Mouse (Mus musculus): Measurements from ENCODE around the gene B3galt4. TPM values are rescaled to one million over a fixed set of nuclear protein-coding genes. Genes with fewer than 3 reads are reported as not detected.

The B3galt4 gene
- total and polyA plus RNA-seq, 3 experiments, result 1.8 to 3.4 (median 1.9) TPM

DNA sequence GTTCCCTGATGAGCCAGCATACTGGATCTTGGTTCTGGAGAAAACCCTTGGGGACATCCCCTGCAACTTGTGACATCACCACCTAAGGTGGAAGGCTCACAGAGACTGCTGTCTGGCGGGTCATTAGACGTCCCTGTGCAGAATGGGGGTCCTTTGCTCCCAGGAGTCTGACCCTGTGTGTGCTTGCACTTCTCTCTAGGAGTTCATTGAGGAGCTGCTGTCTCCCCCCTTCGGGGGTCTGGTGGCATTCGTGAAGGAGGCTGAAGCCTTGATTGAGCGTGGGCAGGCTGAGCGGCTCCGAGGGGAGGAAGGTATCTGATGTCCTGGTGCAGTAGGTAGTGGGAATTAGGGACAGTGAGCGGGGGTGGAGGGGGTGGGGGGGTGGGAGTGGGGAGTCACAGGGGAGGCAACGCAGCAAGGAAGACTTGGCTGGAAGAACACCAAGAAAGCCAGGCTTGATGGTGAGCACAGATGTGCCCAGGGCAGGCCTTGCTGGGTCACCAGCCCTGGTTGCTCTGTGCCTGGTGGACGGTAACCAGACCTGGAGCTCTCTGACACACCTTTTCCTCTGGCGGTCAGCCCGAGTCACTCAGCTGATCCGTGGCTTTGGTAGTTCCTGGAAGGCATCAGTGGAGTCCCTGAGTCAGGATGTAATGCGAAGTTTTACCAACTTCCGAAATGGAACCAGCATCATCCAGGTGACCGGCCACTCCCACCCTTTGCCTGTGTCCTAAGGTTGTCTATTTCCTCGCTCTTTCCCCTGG is 14.0 kb upstream of the B3galt4 start:
- DNase-seq, result no peak
- H3K4me3 ChIP-seq, result no peak overlapping the region
- no peaks in the 10 kb centered on the region for H3K27me3 ChIP-seq (ENCODE audit: control insufficient read depth, insufficient read depth, low read length)
- H3K4me1 ChIP-seq (ENCODE audit: control insufficient read depth, insufficient read depth, low read length), result no peaks in the 10 kb centered on the region
- 0 out of 2 replicates have a peak, but pooled peaks cover 1% of the 10 kb centered on the region for H3K79me2 ChIP-seq (replicated peaks; ENCODE audit: control insufficient read depth, insufficient read depth, low read length)
- H3K36me3 ChIP-seq (ENCODE audit: control insufficient read depth, insufficient read depth, low read length), result no peaks in the 10 kb centered on the region
- H3K27ac ChIP-seq, result no peak overlapping the region
- TF ChIP-seq POLR2A (IDR thresholded peaks at IDR 0.05; ENCODE audit: insufficient read depth, low read depth, low read length) (no peak), CTCF (IDR thresholded peaks at IDR 0.05) (no peak), EP300 (IDR thresholded peaks at IDR 0.05; ENCODE audit: insufficient read depth, low read depth, low read length) (no peak)
- H3K9ac ChIP-seq (ENCODE audit: low read depth, low read length), result no peak overlapping the region
- WGBS, result 85% methylated on average over 17 of the region's 17 CpGs
- intact Hi-C loops (cut with DNase I), result loop anchor here (1.0 kb wide), 1 partner anchor 1337 kb away; no protein-coding TSS in a partner anchor

- no peak overlapping the region for H3K27ac ChIP-seq
- 88% methylated on average over 7 of the region's 7 CpGs for WGBS
- DNase-seq, result no peak
- intact Hi-C loops (cut with DNase I), result no loop called here
- H3K9ac ChIP-seq (ENCODE audit: low read depth, low read length), result no peak overlapping the region
- 0 out of 2 replicates have a peak, but pooled peaks cover 1% of the 10 kb centered on the region for H3K79me2 ChIP-seq (replicated peaks; ENCODE audit: control insufficient read depth, insufficient read depth, low read length)
- no peaks in the 10 kb centered on the region for H3K4me1 ChIP-seq (ENCODE audit: control insufficient read depth, insufficient read depth, low read length)
- no peaks in the 10 kb centered on the region for H3K27me3 ChIP-seq (ENCODE audit: control insufficient read depth, insufficient read depth, low read length)
- TF ChIP-seq POLR2A (IDR thresholded peaks at IDR 0.05; ENCODE audit: insufficient read depth, low read depth, low read length), result no peak
- no peak for TF ChIP-seq CTCF (IDR thresholded peaks at IDR 0.05)
- TF ChIP-seq EP300 (IDR thresholded peaks at IDR 0.05; ENCODE audit: insufficient read depth, low read depth, low read length), result no peak
- no peak overlapping the region for H3K4me3 ChIP-seq
- H3K36me3 ChIP-seq (ENCODE audit: control insufficient read depth, insufficient read depth, low read length), result no peaks in the 10 kb centered on the region
These were observed 11.6 kb upstream of the B3galt4 start for GRCm38 (mm10) chr17:33962876-33963275.

DNA sequence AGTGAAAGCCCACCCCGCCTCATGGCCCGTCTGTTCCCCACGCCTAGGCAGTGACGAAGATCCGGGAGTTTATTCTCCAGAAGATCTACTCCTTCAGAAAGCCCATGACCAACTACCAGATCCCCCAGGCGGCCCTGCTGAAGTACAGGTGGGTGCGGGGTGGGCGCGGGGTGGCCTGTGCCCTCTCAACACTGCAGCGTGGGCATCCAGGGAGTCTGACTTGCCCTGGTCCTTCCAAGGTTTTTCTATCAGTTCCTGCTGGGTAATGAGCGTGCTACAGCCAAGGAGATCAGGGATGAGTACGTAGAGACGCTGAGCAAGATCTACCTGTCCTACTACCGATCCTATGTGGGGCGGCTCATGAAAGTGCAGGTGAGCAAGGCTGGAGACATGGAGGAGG is 8.7 kb upstream of the B3galt4 start:
- Histone ChIP-seq H3K4me3 (no peak overlapping the region), H3K4me1 (ENCODE audit: control insufficient read depth, insufficient read depth, low read length) (no peaks in the 10 kb centered on the region; the same call in 1 of the 2 replicates), H3K36me3 (ENCODE audit: control insufficient read depth, insufficient read depth, low read length) (no peaks in the 10 kb centered on the region), H3K27ac (no peak overlapping the region), H3K9ac (ENCODE audit: low read depth, low read length) (no peak overlapping the region), H3K27me3 (ENCODE audit: control insufficient read depth, insufficient read depth, low read length) (no peaks in the 10 kb centered on the region), H3K79me2 (replicated peaks; ENCODE audit: control insufficient read depth, insufficient read depth, low read length) (0 out of 2 replicates have a peak, but pooled peaks cover 1% of the 10 kb centered on the region)
- no peak for TF ChIP-seq CTCF (IDR thresholded peaks at IDR 0.05)
- TF ChIP-seq EP300 (IDR thresholded peaks at IDR 0.05; ENCODE audit: insufficient read depth, low read depth, low read length), result no peak
- TF ChIP-seq POLR2A (IDR thresholded peaks at IDR 0.05; ENCODE audit: insufficient read depth, low read depth, low read length), result no peak
- 93% methylated on average over 15 of the region's 15 CpGs for WGBS
- intact Hi-C loops (cut with DNase I), result no loop called here
- DNase-seq, result no peak

DNA sequence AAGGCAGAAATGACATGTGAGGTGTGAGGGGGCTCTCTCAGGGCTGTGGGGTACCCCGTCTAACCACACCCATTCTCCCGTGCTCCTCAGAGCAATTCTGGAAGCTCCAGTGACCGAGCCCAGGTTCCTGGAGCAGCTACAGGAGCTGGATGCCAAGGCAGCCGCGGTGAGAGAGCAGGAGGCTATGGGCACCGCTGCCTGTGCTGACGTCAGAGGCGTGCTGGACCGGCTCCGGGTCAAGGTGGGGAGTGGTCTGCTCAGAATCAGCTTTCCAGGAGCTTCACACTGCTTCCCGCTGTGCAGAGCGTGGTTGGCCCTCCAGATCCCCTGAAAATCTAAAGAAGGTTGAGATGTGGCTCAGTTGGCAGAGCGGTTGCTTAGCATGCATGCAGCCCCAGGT is 7.8 kb upstream of the B3galt4 start:
- Histone ChIP-seq H3K4me1 (ENCODE audit: control insufficient read depth, insufficient read depth, low read length) (peaks cover 4% of the 10 kb centered on the region; the same call in 1 of the 2 replicates), H3K4me3 (no peak overlapping the region), H3K27me3 (ENCODE audit: control insufficient read depth, insufficient read depth, low read length) (no peaks in the 10 kb centered on the region), H3K9ac (ENCODE audit: low read depth, low read length) (no peak overlapping the region), H3K36me3 (ENCODE audit: control insufficient read depth, insufficient read depth, low read length) (peaks cover under 1% of the 10 kb centered on the region; the same call in 1 of the 2 replicates), H3K79me2 (replicated peaks; ENCODE audit: control insufficient read depth, insufficient read depth, low read length) (0 out of 2 replicates have a peak, but pooled peaks cover 1% of the 10 kb centered on the region), H3K27ac (no peak overlapping the region)
- 93% methylated on average over 13 of the region's 13 CpGs for WGBS
- intact Hi-C loops (cut with DNase I), result no loop called here
- TF ChIP-seq POLR2A (IDR thresholded peaks at IDR 0.05; ENCODE audit: insufficient read depth, low read depth, low read length) (no peak), CTCF (IDR thresholded peaks at IDR 0.05) (no peak), EP300 (IDR thresholded peaks at IDR 0.05; ENCODE audit: insufficient read depth, low read depth, low read length) (no peak)
- no peak for DNase-seq

DNA sequence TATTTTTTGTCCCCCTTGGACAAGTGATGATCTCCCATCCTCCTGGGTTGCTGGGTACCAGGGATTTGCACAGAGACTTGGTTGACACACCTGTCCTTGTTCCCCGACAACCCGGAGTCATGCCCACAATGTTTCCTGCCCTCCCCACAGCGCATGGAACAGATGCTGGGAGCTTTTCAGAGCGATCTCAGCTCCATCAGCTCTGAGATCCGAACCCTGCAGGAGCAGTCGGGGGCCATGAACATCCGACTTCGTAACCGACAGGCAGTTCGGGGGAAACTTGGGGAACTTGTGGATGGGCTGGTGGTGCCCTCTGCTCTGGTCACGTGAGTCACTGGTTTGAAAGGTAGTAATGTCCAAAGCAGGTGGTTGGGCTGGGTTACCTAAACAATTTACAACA is 7.2 kb upstream of the B3galt4 start:
- intact Hi-C loops (cut with DNase I), result no loop called here
- 97% methylated on average over 11 of the region's 11 CpGs for WGBS
- Histone ChIP-seq H3K4me1 (ENCODE audit: control insufficient read depth, insufficient read depth, low read length) (peaks cover 4% of the 10 kb centered on the region; the same call in 1 of the 2 replicates), H3K27me3 (ENCODE audit: control insufficient read depth, insufficient read depth, low read length) (no peaks in the 10 kb centered on the region), H3K27ac (no peak overlapping the region), H3K4me3 (no peak overlapping the region), H3K36me3 (ENCODE audit: control insufficient read depth, insufficient read depth, low read length) (peaks cover 3% of the 10 kb centered on the region; the same call in 1 of the 2 replicates), H3K9ac (ENCODE audit: low read depth, low read length) (no peak overlapping the region), H3K79me2 (replicated peaks; ENCODE audit: control insufficient read depth, insufficient read depth, low read length) (0 out of 2 replicates have a peak, but pooled peaks cover under 1% of the 10 kb centered on the region)
- DNase-seq, result no peak
- TF ChIP-seq CTCF (IDR thresholded peaks at IDR 0.05) (no peak), EP300 (IDR thresholded peaks at IDR 0.05; ENCODE audit: insufficient read depth, low read depth, low read length) (no peak), POLR2A (IDR thresholded peaks at IDR 0.05; ENCODE audit: insufficient read depth, low read depth, low read length) (no peak)

DNA sequence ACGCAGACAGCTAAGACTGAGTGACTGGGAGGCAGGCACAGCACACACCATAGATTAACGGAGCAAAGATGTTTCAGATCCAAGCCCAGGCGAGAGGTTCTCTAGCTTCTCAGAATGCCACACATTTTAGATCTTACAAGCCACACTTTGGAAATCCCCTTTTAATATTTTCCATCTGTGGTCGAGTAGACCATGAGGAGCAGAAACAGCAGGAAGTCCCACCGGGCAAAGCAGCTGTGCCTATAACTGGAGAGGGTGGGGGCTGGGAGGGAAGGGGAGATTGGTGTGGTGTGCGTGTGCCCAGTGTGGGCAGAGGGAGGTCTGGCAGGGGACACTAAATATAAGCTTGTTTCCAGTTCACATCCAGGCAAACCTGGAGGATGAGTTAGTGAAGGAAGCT is 6.2 kb upstream of the B3galt4 start:
- Histone ChIP-seq H3K4me1 (ENCODE audit: control insufficient read depth, insufficient read depth, low read length) (peaks cover 4% of the 10 kb centered on the region; the same call in 1 of the 2 replicates), H3K4me3 (no peak overlapping the region), H3K27ac (no peak overlapping the region), H3K36me3 (ENCODE audit: control insufficient read depth, insufficient read depth, low read length) (peaks cover 3% of the 10 kb centered on the region; the same call in 1 of the 2 replicates), H3K79me2 (replicated peaks; ENCODE audit: control insufficient read depth, insufficient read depth, low read length) (no peaks in the 10 kb centered on the region), H3K9ac (ENCODE audit: low read depth, low read length) (no peak overlapping the region), H3K27me3 (ENCODE audit: control insufficient read depth, insufficient read depth, low read length) (no peaks in the 10 kb centered on the region)
- intact Hi-C loops (cut with DNase I), result no loop called here
- 81% methylated on average over 6 of the region's 6 CpGs for WGBS
- TF ChIP-seq POLR2A (IDR thresholded peaks at IDR 0.05; ENCODE audit: insufficient read depth, low read depth, low read length), result no peak
- no peak for DNase-seq

Data from heart, adult 2 months (tissue).